Mouse (Mus musculus) hindbrain, embryonic 10.5 days (tissue): ENCODE measurements at regions not wholly inside any gene's neighbourhood (a gene's known extent, or its start where the extent isn't known, plus 50 kb on each side); places are given as distances from the start of the nearest gene placed in this dataset.

Source experiments
- DNase-seq: peaks from one replicate; pipeline ENCODE4 v3.0.0-alpha.2; 2017; ENCODE audit warnings: low spot score
- H3K27ac ChIP-seq: fragments of 300-500 bp; sonication (generic); 2 replicates; pipeline ENCODE4 v1.5.1; 2016; ENCODE audit warnings: mild to moderate bottlenecking, moderate library complexity
- H3K27me3 ChIP-seq: fragments of 300-500 bp; sonication (generic); 2 replicates; pipeline ENCODE4 v1.6.1; 2016; ENCODE audit warnings: mild to moderate bottlenecking; ENCODE audit not compliant: poor library complexity, insufficient read depth, severe bottlenecking
- H3K36me3 ChIP-seq: fragments of 300-500 bp; sonication (generic); 2 replicates; pipeline ENCODE4 v1.6.1; 2016; ENCODE audit warnings: mild to moderate bottlenecking, moderate library complexity
- H3K4me1 ChIP-seq: fragments of 300-500 bp; sonication (generic); replicated peaks from 2 replicates; pipeline ENCODE4 v1.6.1; 2016; ENCODE audit warnings: mild to moderate bottlenecking
- H3K4me3 ChIP-seq: fragments of 300-500 bp; sonication (generic); 2 replicates; pipeline ENCODE4 v1.5.1; 2016; ENCODE audit warnings: mild to moderate bottlenecking, moderate library complexity
- H3K9me3 ChIP-seq: fragments of 300-500 bp; sonication (generic); 2 replicates; pipeline ENCODE4 v1.6.1; 2016; ENCODE audit warnings: mild to moderate bottlenecking, moderate library complexity
- WGBS: fragments of 180-500 bp; shearing (Covaris S2); methylation state at CpG from one replicate; pipeline ENCODE4 v1.1.7; 2016; 5-methylcytosine and 5-hydroxymethylcytosine counted together

DNA sequence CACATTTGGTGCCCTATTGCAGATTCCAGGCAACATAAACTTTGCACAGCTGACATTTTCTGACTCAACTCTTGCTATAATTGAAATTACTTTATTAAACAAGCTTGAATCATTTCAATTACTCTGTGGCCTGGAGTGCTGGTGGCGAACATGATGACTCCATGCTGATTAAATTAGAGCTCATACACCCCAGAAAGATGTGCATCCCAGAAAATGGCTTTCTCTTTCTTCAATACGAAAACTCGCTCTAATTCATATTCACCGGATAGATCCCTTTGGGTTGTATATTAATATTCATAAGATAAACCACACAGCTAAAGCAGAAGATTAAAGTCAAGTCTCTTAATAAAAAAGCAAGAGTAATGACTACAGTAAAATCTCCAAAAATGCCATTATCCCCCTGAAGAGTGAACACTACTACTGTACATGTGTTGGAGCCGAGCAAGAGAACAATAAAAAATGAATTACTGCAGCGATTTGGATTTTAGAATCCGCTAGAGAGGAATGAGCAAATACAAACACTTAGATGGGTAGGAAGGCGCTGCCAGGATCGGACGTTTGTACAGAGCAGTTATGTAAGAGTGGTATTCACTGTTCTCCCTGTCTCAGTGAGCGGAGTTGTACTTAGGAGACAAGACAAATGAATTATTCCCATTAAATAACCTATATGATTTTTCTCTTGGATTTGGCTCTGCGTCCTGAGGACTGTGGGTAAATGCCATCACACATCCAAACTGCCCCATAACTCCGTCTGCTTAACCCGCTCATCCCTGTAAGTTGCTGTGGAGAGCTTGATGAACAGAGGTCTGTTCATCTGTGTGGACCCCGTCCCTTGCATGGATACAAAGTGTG lies 264.5 kb upstream of the Igfbp7 start:
- 0 out of 2 replicates have a peak, but pooled peaks cover 2% of the 10 kb centered on the region for H3K4me1 ChIP-seq
- no peak overlapping the region for H3K4me3 ChIP-seq
- H3K27me3 ChIP-seq = no peaks in the 10 kb centered on the region
- no peak for DNase-seq
- H3K36me3 ChIP-seq = no peaks in the 10 kb centered on the region
- 90% methylated on average over 15 of the region's 15 CpGs for WGBS
- no peak overlapping the region for H3K27ac ChIP-seq
- H3K9me3 ChIP-seq = no peaks in the 10 kb centered on the region

DNA sequence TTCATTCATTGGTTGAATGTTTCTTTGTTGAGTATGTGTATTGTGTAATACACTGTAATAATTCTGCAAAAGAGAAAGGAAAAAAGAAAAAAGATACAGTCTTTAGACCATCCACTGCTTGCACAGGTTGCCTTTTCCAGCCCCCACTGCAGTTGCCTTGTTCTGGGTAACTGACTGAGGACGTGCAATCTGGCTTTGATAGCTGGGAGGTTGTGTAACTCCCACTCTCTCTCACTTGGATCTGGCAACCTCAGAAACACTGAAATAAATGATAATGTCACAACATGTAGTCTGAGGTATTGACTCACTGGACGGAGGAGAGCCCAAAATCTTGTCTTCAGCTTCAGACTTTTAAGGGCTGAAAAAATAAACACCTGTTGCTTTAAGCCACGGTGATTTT lies 255.3 kb upstream of the Igfbp7 start:
- Histone ChIP-seq H3K9me3 (no peaks in the 10 kb centered on the region), H3K36me3 (no peaks in the 10 kb centered on the region), H3K27me3 (no peaks in the 10 kb centered on the region), H3K27ac (no peak overlapping the region), H3K4me3 (no peak overlapping the region), H3K4me1 (0 out of 2 replicates have a peak, but pooled peaks cover 5% of the 10 kb centered on the region)
- DNase-seq = no peak
- 83% methylated on average over 3 of the region's 3 CpGs for WGBS

DNA sequence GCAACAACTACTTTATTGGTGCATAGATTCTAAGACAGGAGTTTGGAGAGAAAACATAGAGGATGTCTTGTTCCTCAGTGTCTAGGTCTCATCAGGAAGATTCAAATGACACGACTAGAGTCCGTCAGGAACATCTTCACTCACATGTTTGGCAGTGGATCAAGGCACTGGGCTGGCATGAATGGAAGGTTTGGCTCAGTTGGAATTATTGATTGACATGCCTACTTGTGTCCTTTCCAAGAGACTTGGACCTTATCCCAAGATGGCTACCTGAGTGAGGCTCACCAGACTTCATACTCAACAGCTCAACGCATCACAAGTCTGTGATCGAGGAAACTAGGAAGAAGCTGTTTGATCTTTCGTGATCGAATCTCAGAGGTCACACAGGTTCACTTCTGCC lies 251.2 kb upstream of the Igfbp7 start:
- Histone ChIP-seq H3K4me1 (no peaks in the 10 kb centered on the region), H3K36me3 (no peaks in the 10 kb centered on the region), H3K9me3 (no peaks in the 10 kb centered on the region), H3K27ac (no peak overlapping the region), H3K27me3 (no peaks in the 10 kb centered on the region), H3K4me3 (no peak overlapping the region)
- 92% methylated on average over 6 of the region's 6 CpGs for WGBS
- no peak for DNase-seq

DNA sequence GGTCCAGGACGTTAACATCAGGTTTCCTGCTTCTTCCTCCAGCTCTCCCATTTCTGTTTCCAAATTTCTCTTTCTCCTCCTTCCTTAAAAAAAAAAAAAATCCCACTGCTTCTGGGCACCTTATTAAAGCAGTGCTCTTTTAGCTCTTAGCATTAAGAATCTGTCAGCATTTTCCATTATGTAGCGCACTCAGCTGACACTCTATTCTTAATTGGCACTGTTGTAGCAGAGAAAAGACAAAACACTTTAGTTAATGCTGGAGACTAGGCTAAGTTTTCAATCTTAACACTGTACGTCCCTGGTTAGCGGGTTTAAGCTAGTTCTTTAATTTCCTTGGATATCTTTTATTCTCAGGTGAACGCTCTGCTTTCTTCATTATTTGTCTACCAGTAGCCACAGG lies 236.8 kb upstream of the Igfbp7 start:
- H3K4me1 ChIP-seq = no peaks in the 10 kb centered on the region
- H3K27me3 ChIP-seq = no peaks in the 10 kb centered on the region
- H3K36me3 ChIP-seq = no peaks in the 10 kb centered on the region
- WGBS = 92% methylated on average over 5 of the region's 5 CpGs
- H3K27ac ChIP-seq = no peak overlapping the region
- no peak for DNase-seq
- no peaks in the 10 kb centered on the region for H3K9me3 ChIP-seq
- H3K4me3 ChIP-seq = no peak overlapping the region

DNA sequence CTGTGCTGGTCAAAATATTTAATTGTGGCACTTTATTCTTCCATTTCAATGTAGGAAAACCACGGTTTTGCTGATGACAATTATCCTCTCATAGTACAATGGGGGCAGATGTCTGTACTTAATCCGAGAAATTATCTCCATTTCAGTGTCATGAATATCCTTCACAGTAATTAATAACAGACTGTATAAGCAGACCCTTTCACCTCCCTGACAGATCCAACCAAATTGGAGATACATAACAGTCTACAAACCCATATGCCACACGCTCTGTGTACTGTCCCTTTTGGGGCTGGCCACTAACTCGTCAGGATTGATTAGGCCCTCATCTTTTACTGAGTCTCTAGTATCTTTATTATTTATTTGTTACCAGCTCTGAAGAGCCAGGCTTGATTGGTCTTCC lies 212.6 kb upstream of the Igfbp7 start:
- no peaks in the 10 kb centered on the region for H3K9me3 ChIP-seq
- no peak for DNase-seq
- H3K36me3 ChIP-seq = no peaks in the 10 kb centered on the region
- no peaks in the 10 kb centered on the region for H3K4me1 ChIP-seq
- no peak overlapping the region for H3K27ac ChIP-seq
- no peaks in the 10 kb centered on the region for H3K27me3 ChIP-seq
- WGBS = 77% methylated on average over 4 of the region's 4 CpGs
- no peak overlapping the region for H3K4me3 ChIP-seq

DNA sequence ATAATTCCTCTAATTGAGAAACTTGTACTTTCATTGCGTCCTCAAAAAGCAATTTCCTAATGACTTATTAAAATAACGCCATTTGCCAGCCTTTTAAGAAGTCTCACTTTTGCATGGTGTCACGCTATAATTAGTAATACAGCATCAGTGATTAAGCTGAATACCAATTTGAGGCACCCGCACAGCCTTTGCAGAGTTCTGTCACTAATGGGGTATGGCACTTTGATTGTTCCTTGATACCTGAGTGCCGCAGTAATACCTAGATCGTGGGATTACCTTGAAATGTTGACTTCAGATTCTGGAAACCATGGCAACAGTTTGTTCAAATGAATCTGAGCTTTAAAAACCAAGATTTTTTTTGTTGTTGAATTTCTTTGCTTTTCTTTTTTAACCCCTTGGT lies 202.7 kb upstream of the Igfbp7 start:
- Histone ChIP-seq H3K4me3 (no peak overlapping the region), H3K4me1 (no peaks in the 10 kb centered on the region), H3K27ac (no peak overlapping the region), H3K9me3 (0 out of 2 replicates have a peak, but pooled peaks cover 3% of the 10 kb centered on the region), H3K36me3 (no peaks in the 10 kb centered on the region), H3K27me3 (no peaks in the 10 kb centered on the region)
- no peak for DNase-seq
- 96% methylated on average over 6 of the region's 6 CpGs for WGBS

DNA sequence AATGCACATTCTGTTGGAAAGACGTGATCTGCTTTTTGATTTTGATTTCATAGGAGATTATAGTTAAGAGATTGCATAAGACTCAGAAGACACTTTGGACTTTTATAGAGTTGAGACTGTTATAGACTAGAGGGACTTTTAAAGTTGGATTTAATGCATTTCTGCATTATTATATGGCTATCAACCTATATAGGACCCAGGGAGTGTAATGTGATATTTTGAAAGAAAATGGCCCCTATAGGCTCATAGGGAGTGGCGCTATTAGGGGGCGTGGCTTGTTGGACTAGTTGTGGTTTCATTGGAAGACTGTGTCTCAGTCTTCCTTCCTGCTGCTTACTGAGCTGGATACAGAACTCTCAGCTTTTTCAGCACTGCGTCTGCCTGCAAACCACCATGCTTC lies 186.9 kb upstream of the Igfbp7 start:
- Histone ChIP-seq H3K9me3 (no peaks in the 10 kb centered on the region), H3K4me1 (no peaks in the 10 kb centered on the region), H3K36me3 (no peaks in the 10 kb centered on the region), H3K27ac (no peak overlapping the region), H3K4me3 (no peak overlapping the region), H3K27me3 (no peaks in the 10 kb centered on the region)
- DNase-seq = no peak
- 92% methylated on average over 4 of the region's 4 CpGs for WGBS

DNA sequence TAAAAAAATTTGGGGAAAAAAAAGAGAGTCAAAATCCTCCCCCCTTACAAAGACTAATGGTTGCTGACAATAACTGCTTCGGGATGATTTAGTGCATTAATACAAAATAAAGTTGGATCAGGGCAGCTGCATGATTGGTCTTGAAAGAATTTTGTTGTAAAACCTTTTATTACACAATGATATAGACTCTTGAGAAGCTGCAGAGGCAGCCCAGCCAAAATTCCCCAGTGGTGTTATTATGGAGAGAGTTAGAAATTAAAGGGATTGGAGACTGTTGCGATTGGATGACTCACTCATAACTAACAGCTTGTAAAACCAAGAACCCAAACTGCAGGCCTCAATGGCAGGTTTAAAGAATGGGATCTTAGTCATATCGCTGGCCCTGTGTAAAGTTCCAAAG lies 181.4 kb upstream of the Igfbp7 start:
- Histone ChIP-seq H3K27ac (no peak overlapping the region), H3K4me1 (no peaks in the 10 kb centered on the region), H3K9me3 (no peaks in the 10 kb centered on the region), H3K4me3 (no peak overlapping the region), H3K36me3 (no peaks in the 10 kb centered on the region), H3K27me3 (no peaks in the 10 kb centered on the region)
- 90% methylated on average over 3 of the region's 3 CpGs for WGBS
- DNase-seq = no peak

DNA sequence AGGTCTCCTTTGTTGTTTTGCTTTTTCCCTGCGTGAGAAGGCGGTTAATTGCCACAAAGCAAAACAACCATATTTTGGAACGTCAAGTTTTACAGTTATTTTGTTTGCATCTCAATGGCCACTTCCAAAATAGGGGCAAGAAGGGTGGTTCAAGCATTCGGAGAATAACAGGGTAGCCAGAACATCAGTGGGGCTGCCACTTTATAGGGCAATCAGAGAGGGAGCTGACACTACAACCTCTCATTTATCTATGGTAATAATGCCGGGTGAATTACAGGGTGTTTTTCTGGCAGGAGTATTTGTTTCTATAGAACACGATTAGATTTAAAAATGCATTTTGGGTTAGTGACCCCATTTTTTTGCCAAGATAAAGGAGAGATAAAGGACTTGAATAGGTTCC lies 173.9 kb upstream of the Igfbp7 start:
- DNase-seq = no peak
- 73% methylated on average over 6 of the region's 6 CpGs for WGBS
- Histone ChIP-seq H3K4me1 (peaks cover 24% of the 10 kb centered on the region), H3K36me3 (no peaks in the 10 kb centered on the region), H3K27ac (peak overlapping the region; percentile 66), H3K9me3 (no peaks in the 10 kb centered on the region), H3K4me3 (no peak overlapping the region), H3K27me3 (no peaks in the 10 kb centered on the region)

DNA sequence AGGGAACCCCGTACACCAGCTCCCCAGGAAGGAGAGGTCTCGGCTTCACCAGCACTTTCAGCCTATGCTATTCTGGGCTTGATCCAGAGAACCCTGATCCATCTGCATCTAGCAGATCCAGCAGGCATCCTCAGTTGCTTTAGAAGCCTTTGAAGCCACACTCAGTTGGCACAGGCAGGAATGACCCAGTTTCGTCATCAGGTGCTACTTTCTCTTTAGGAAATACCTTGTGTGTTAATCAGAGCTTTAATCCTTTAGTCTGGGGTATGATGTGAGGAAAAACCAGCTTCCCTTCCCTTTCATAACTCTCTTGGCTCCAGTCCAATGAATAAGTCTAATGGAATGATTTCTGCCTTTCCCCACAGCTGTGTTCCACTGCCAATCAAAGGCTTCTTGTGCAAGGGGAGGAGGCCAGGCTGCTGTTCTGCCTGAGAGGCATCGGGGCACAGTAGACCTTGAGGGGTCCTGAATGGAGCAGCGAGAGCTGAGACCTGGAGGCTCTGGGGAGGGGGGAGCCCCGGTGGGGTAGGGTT lies 173.3 kb upstream of the Igfbp7 start:
- H3K27ac ChIP-seq = peak overlapping the region; percentile 66
- WGBS = 57% methylated on average over 6 of the region's 6 CpGs
- no peak for DNase-seq

DNA sequence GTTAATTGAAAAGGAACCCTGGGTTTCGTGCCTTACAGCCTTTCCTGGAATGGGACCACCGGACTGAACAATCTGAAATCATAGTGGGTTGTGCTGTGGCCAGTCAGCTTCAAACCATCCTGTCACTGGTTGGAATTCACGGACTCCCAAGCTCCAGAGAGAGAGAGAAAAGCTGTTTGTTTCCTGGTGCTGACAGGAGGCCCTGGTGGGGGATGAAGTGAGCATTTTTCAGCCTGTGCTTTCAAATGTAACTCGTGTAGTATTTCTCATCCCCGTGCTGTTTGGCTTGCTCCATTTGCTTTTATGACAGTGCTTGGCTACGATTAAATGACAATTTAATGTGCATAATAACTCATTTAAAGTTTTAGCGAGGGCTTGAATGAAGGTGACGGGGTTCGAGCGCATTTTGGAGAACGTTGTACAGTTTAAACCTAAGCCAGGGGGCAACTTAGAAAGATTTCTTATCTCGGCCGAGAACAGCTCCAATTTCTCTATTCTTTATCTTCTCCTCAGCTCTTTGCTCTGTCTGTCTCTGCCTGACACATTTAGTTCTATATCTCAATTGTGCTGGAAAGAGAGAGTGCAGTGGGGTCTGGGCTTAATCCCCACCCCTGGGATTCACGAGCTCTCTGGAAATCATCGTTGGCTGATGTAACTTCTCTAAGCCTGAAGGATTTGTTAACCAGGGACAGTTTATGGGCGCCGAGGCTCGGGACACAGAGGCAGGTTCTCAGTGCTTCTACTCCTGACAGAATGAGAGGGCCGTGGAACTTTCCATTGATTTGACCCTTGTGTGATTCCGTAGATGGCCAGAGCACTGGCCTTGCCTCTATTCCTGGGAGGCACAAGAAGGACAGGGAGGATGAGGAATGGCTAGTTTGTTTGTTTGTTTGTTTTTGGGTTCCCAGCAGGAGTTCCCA lies 172.2 kb upstream of the Igfbp7 start:
- H3K4me3 ChIP-seq = no peak overlapping the region
- WGBS = 60% methylated on average over 20 of the region's 20 CpGs
- no peaks in the 10 kb centered on the region for H3K27me3 ChIP-seq
- peak overlapping the region; percentile 46; the same call in 1 of the 2 replicates for H3K27ac ChIP-seq
- DNase-seq = no peak
- no peaks in the 10 kb centered on the region for H3K36me3 ChIP-seq
- no peaks in the 10 kb centered on the region for H3K9me3 ChIP-seq
- peaks cover 24% of the 10 kb centered on the region for H3K4me1 ChIP-seq

More for the DNA sequence above, 173.3 kb upstream of the Igfbp7 start:
- Histone ChIP-seq H3K4me1 (peaks cover 24% of the 10 kb centered on the region), H3K4me3 (no peak overlapping the region), H3K36me3 (no peaks in the 10 kb centered on the region), H3K27me3 (no peaks in the 10 kb centered on the region), H3K9me3 (no peaks in the 10 kb centered on the region)

DNA sequence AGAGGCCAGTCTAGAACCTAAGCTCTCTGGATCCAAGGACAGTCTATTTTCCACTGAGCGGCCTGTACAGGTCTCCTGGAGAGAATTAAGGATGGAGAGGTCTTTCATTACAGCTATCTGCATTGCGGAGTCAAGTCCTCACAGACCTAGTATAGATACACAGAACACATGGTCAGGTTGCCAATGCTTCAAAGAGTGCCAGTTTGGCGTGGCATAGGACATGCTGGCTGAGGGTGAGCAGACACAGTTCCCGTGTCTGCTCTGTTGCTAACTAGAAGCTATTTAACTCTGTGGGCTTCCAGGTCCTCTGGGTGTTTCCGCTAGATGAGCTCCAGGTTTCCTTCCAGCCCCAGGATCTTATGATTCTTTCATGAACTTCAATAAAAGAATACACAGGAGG lies 169.0 kb upstream of the Igfbp7 start:
- H3K4me1 ChIP-seq = peaks cover 24% of the 10 kb centered on the region
- no peak overlapping the region for H3K4me3 ChIP-seq
- H3K27me3 ChIP-seq = no peaks in the 10 kb centered on the region
- no peaks in the 10 kb centered on the region for H3K36me3 ChIP-seq
- no peak for DNase-seq
- no peaks in the 10 kb centered on the region for H3K9me3 ChIP-seq
- WGBS = 88% methylated on average over 5 of the region's 5 CpGs
- H3K27ac ChIP-seq = no peak overlapping the region

DNA sequence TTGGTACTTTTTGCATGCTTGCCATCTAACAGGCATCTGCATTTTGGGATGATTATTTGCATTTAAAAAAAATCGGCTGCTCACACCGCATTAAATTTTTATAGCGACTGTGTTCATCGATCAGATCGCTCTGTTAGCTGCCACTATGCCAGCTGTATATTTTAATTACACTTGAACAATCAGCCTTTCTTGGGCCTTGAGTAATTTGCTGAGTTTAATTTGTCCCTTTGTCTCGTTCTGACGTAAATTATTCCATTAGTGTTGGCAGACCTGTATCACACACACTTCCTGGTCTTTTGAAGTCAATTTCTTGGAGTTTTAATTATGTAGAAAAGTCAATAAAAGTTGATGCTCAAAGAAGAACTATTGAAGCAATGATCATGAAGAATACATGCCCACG lies 167.9 kb upstream of the Igfbp7 start:
- Histone ChIP-seq H3K27ac (no peak overlapping the region), H3K27me3 (no peaks in the 10 kb centered on the region), H3K4me3 (no peak overlapping the region), H3K4me1 (peaks cover 14% of the 10 kb centered on the region), H3K9me3 (no peaks in the 10 kb centered on the region), H3K36me3 (no peaks in the 10 kb centered on the region)
- 90% methylated on average over 8 of the region's 8 CpGs for WGBS
- DNase-seq = no peak
